Mouse (Mus musculus): ENCODE data around the gene Ccdc170. TPM values are rescaled to one million over a fixed set of nuclear protein-coding genes. Genes with fewer than 3 reads are reported as not detected.

The Ccdc170 gene
- total and polyA plus RNA-seq, 3 experiments = 0.08 to 0.25 (median 0.21) TPM

DNA sequence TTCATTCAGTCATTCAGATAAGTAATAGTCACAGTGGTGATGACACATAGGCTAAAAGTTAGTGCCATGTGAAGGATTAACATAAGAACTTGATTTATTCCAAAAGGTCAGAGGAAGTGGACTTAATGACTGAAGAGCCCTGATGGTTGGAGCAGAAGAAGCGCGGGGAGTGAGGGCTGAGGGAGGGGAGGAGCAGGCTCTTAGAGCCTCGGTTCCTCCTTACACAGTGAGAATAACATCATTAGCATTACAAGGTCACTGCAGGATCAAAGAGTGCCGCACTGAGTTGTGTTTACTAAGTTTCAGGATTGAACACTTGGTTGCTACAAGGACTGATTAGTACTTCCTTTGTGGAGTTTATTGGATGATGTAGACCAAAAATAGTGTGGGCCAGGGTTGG is 10.6 kb downstream of the Ccdc170 start:
- no peak for TF ChIP-seq EP300 (IDR thresholded peaks at IDR 0.05; ENCODE audit: insufficient read depth, low read depth, low read length)
- TF ChIP-seq POLR2A (IDR thresholded peaks at IDR 0.05; ENCODE audit: insufficient read depth, low read depth, low read length) = no peak
- TF ChIP-seq CTCF (IDR thresholded peaks at IDR 0.05) = no peak

DNA sequence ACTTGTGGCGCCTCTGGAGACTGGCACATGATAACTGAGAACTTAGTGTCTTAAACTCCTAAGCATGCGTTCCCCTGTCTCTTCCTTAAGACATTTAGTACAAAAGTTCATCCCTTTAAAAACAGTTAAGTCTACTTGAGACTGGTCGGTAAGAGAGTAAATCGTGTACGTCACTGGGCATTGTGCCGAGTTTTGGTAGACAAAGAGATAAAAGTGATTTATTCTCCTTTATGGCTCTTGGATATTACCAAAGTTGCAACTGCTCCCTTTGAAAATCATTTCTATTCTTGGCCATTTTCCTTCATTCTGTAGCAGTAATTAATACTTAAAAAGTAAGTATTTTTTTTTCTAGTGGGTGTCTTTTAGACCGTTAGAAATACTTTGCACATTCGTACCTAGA is 20.9 kb downstream of the Ccdc170 start:
- no peaks in the 10 kb centered on the region for H3K27me3 ChIP-seq (ENCODE audit: control insufficient read depth, insufficient read depth, low read length)
- H3K9ac ChIP-seq (ENCODE audit: low read depth, low read length) = no peak overlapping the region
- WGBS = 86% methylated on average over 8 of the region's 8 CpGs
- intact Hi-C loops (cut with DNase I) = no loop called here
- H3K4me1 ChIP-seq (ENCODE audit: control insufficient read depth, insufficient read depth, low read length) = no peaks in the 10 kb centered on the region
- no peak overlapping the region for H3K27ac ChIP-seq
- no peak for DNase-seq
- TF ChIP-seq EP300 (IDR thresholded peaks at IDR 0.05; ENCODE audit: insufficient read depth, low read depth, low read length) (no peak), POLR2A (IDR thresholded peaks at IDR 0.05; ENCODE audit: insufficient read depth, low read depth, low read length) (no peak), CTCF (IDR thresholded peaks at IDR 0.05) (no peak)
- no peaks in the 10 kb centered on the region for H3K79me2 ChIP-seq (replicated peaks; ENCODE audit: control insufficient read depth, insufficient read depth, low read length)
- no peaks in the 10 kb centered on the region for H3K36me3 ChIP-seq (ENCODE audit: control insufficient read depth, insufficient read depth, low read length)
- H3K4me3 ChIP-seq = no peak overlapping the region

More for the DNA sequence above, 10.6 kb downstream of the Ccdc170 start:
- intact Hi-C loops (cut with DNase I) = no loop called here
- no peak for DNase-seq
- Histone ChIP-seq H3K4me3 (no peak overlapping the region), H3K9ac (ENCODE audit: low read depth, low read length) (no peak overlapping the region), H3K27me3 (ENCODE audit: control insufficient read depth, insufficient read depth, low read length) (no peaks in the 10 kb centered on the region), H3K79me2 (replicated peaks; ENCODE audit: control insufficient read depth, insufficient read depth, low read length) (no peaks in the 10 kb centered on the region), H3K27ac (no peak overlapping the region), H3K36me3 (ENCODE audit: control insufficient read depth, insufficient read depth, low read length) (no peaks in the 10 kb centered on the region), H3K4me1 (ENCODE audit: control insufficient read depth, insufficient read depth, low read length) (no peaks in the 10 kb centered on the region)
- WGBS = 41% methylated on average over 4 of the region's 4 CpGs

DNA sequence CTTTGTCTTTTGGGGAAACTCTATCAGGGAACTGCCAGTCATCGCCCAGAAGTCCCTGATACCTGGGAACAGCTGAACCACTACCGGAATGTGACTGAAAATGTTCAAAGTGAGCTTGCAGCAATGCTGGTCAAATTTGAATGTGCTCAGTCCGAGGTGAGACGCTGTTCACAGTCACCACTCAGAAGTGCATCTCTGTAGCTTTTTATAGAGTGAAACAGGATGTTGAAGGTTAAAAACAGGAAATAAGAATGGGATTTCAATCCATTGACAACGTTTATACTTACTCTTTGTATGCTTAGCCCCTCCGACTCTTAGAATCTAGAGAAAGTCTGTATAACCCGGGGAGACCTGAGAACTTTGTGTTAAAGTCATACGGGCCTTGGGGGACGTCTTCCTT is 30.4 kb downstream of the Ccdc170 start:
- TF ChIP-seq EP300 (IDR thresholded peaks at IDR 0.05; ENCODE audit: insufficient read depth, low read depth, low read length) (no peak), CTCF (IDR thresholded peaks at IDR 0.05) (no peak), POLR2A (IDR thresholded peaks at IDR 0.05; ENCODE audit: insufficient read depth, low read depth, low read length) (no peak)
- WGBS = 59% methylated on average over 9 of the region's 9 CpGs
- H3K36me3 ChIP-seq (ENCODE audit: control insufficient read depth, insufficient read depth, low read length) = no peaks in the 10 kb centered on the region
- intact Hi-C loops (cut with DNase I) = no loop called here
- no peaks in the 10 kb centered on the region for H3K79me2 ChIP-seq (replicated peaks; ENCODE audit: control insufficient read depth, insufficient read depth, low read length)
- H3K27ac ChIP-seq = no peak overlapping the region
- H3K4me1 ChIP-seq (ENCODE audit: control insufficient read depth, insufficient read depth, low read length) = no peaks in the 10 kb centered on the region
- no peak overlapping the region for H3K9ac ChIP-seq (ENCODE audit: low read depth, low read length)
- no peak for DNase-seq
- H3K4me3 ChIP-seq = no peak overlapping the region
- H3K27me3 ChIP-seq (ENCODE audit: control insufficient read depth, insufficient read depth, low read length) = no peaks in the 10 kb centered on the region

DNA sequence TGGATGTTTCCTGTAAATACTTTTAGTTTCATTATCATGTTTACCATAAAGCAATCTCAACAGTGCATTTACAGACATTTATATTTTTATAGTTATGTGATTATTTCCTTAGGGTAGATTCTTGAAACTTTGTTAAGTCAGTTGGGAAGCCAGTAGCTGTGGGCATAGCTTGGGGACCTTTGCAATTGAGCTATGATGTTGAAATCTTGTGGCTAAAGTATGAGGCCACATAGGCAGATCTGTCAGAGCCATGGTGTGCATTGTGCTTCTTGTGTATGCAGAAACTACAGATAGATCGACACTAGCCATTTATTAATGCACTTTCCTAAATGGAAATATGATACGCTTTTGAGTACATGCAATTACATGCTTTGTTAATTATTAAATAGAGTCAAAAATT is 35.3 kb downstream of the Ccdc170 start:
- 89% methylated on average over 2 of the region's 2 CpGs for WGBS

DNA sequence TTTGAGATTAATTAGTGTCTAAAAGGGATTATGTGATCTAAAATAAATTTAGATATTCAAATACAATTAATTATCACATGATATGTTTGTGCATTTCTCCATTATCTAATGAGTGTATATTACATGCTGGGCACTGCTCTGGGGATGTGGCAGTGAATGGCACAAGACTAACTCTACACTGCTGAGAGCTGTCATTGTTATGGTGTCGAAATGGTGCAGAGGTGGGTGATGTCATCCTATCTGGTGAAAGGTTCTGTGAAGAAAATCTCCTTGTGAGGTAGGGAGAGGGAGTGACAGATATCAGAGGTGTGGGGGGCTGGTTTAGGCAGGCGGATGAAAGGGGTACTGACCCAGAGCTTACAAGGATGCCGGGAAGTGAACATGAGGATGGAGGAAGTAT is 37.3 kb downstream of the Ccdc170 start:
- 58% methylated on average over 3 of the region's 3 CpGs for WGBS
- no peaks in the 10 kb centered on the region for H3K27me3 ChIP-seq (ENCODE audit: control insufficient read depth, insufficient read depth, low read length)
- no peaks in the 10 kb centered on the region for H3K4me1 ChIP-seq (ENCODE audit: control insufficient read depth, insufficient read depth, low read length)
- no peak overlapping the region for H3K9ac ChIP-seq (ENCODE audit: low read depth, low read length)
- no peaks in the 10 kb centered on the region for H3K36me3 ChIP-seq (ENCODE audit: control insufficient read depth, insufficient read depth, low read length)
- TF ChIP-seq CTCF (IDR thresholded peaks at IDR 0.05) (no peak), POLR2A (IDR thresholded peaks at IDR 0.05; ENCODE audit: insufficient read depth, low read depth, low read length) (no peak), EP300 (IDR thresholded peaks at IDR 0.05; ENCODE audit: insufficient read depth, low read depth, low read length) (no peak)
- no peak for DNase-seq
- no peak overlapping the region for H3K27ac ChIP-seq
- H3K4me3 ChIP-seq = no peak overlapping the region
- no peaks in the 10 kb centered on the region for H3K79me2 ChIP-seq (replicated peaks; ENCODE audit: control insufficient read depth, insufficient read depth, low read length)
- intact Hi-C loops (cut with DNase I) = no loop called here

More for the DNA sequence above, 35.3 kb downstream of the Ccdc170 start:
- DNase-seq = no peak
- Histone ChIP-seq H3K27me3 (ENCODE audit: control insufficient read depth, insufficient read depth, low read length) (no peaks in the 10 kb centered on the region), H3K4me3 (no peak overlapping the region), H3K4me1 (ENCODE audit: control insufficient read depth, insufficient read depth, low read length) (no peaks in the 10 kb centered on the region), H3K9ac (ENCODE audit: low read depth, low read length) (no peak overlapping the region), H3K79me2 (replicated peaks; ENCODE audit: control insufficient read depth, insufficient read depth, low read length) (no peaks in the 10 kb centered on the region), H3K27ac (no peak overlapping the region), H3K36me3 (ENCODE audit: control insufficient read depth, insufficient read depth, low read length) (no peaks in the 10 kb centered on the region)
- intact Hi-C loops (cut with DNase I) = no loop called here
- TF ChIP-seq EP300 (IDR thresholded peaks at IDR 0.05; ENCODE audit: insufficient read depth, low read depth, low read length) = no peak
- TF ChIP-seq CTCF (IDR thresholded peaks at IDR 0.05) = no peak

DNA sequence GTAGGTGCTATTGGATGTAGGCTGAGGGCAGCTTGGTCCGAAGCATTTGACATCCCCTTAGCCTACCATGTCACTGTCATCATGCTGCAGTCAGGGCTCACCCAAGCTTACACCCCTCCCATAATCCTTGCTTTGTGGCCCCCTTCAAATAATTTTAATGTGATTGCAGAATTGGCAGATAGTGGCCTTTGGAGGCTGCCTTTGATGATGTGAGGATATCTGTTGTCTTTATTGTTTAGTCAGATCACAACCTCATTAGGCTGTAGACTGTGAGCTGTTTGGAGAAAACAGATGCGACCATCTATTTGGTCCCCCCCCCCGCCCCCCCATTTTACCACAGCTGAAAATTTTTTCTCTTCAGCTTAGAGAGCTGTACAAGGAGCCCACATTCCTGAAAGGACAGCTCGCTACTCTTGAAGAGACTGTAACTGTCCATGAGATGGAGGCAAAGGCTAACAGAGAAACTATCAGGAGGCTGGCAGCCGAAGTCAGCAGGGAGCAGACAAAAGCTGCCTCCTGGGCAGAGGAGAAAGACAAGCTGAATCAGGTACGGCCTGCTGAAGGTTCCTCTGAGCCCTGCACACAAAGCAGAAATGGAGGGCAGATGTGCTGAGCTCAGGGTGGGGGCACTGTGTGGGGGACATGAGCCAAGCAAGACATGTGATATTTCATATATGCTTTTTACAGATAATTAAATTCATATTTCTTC is 38.2 kb downstream of the Ccdc170 start:
- TF ChIP-seq CTCF (IDR thresholded peaks at IDR 0.05) (no peak), EP300 (IDR thresholded peaks at IDR 0.05; ENCODE audit: insufficient read depth, low read depth, low read length) (no peak), POLR2A (IDR thresholded peaks at IDR 0.05; ENCODE audit: insufficient read depth, low read depth, low read length) (no peak)
- no peak overlapping the region for H3K4me3 ChIP-seq
- H3K36me3 ChIP-seq (ENCODE audit: control insufficient read depth, insufficient read depth, low read length) = no peaks in the 10 kb centered on the region
- no peaks in the 10 kb centered on the region for H3K27me3 ChIP-seq (ENCODE audit: control insufficient read depth, insufficient read depth, low read length)
- DNase-seq = no peak
- H3K4me1 ChIP-seq (ENCODE audit: control insufficient read depth, insufficient read depth, low read length) = no peaks in the 10 kb centered on the region
- H3K9ac ChIP-seq (ENCODE audit: low read depth, low read length) = no peak overlapping the region
- no peaks in the 10 kb centered on the region for H3K79me2 ChIP-seq (replicated peaks; ENCODE audit: control insufficient read depth, insufficient read depth, low read length)
- H3K27ac ChIP-seq = no peak overlapping the region
- intact Hi-C loops (cut with DNase I) = no loop called here
- 46% methylated on average over 6 of the region's 6 CpGs for WGBS
